Mouse (Mus musculus): ENCODE results near the gene Ccdc85c.

- TF ChIP-seq CTCF (IDR thresholded peaks at IDR 0.05) (no peak), POLR2A (IDR thresholded peaks at IDR 0.05; ENCODE audit: insufficient read depth, low read depth, low read length) (peak; percentile 13; the same call in 1 of the 2 replicates)
Observed at GRCm38 (mm10) chr12:108275508-108275890, 274 bp upstream of the Ccdc85c start.

Measured in heart, adult 2 months (tissue).